Comparison of ENCODE assay signal across 8 mouse cellular contexts in genomic region chrX:12159534-12159881, GRCm38 (mm10). TPM values are rescaled to one million over a fixed set of nuclear protein-coding genes. Genes with fewer than 3 reads are reported as not detected.
DNase-seq lines count a peak whose midpoint lies in the region; ATAC-seq and TF ChIP-seq lines count a peak whose summit lies in the region.

No protein-coding gene starts in this region.

- H3K9ac ChIP-seq in liver, embryonic 13.5 days = peak overlapping the region; percentile 33; the same call in 1 of the 2 replicates
- peak overlapping the region; percentile 62 for H3K9ac ChIP-seq in neural tube, embryonic 14.5 days (replicated peaks; ENCODE audit: low read depth, low read length)

- no peaks in the 10 kb centered on the region for H3K9me3 ChIP-seq in hindbrain, embryonic 10.5 days
- H3K9me3 ChIP-seq in liver, embryonic 13.5 days (replicated peaks) = no peaks in the 10 kb centered on the region
- H3K9me3 ChIP-seq in neural tube, embryonic 14.5 days (ENCODE audit: control insufficient read depth, low read length) = no peaks in the 10 kb centered on the region

- no peak for TF ChIP-seq CTCF in testis, adult 2 months (IDR thresholded peaks at IDR 0.05; ENCODE audit: control insufficient read depth, insufficient read depth, insufficient replicate concordance, low read depth, low read length)

- DNase-seq in cerebellum, adult 9-11 months = peak; percentile 22
- no peak for DNase-seq in testis, postnatal 14 days (ENCODE audit: low spot score)
- DNase-seq in hindbrain, embryonic 10.5 days (ENCODE audit: low spot score) = peak; percentile 51
- no peak for DNase-seq in liver, embryonic 13.5 days

- no peaks in the 10 kb centered on the region for H3K36me3 ChIP-seq in testis, adult 2 months (ENCODE audit: control insufficient read depth, insufficient read depth, low read length)
- no peaks in the 10 kb centered on the region for H3K36me3 ChIP-seq in hindbrain, embryonic 10.5 days
- no peaks in the 10 kb centered on the region for H3K36me3 ChIP-seq in liver, embryonic 13.5 days
- H3K36me3 ChIP-seq in neural tube, embryonic 14.5 days (ENCODE audit: control insufficient read depth, insufficient read depth, low read length) = no peaks in the 10 kb centered on the region

- 3% methylated on average over 18 of the region's 19 CpGs for WGBS in hindbrain, embryonic 10.5 days
- WGBS in liver, embryonic 13.5 days (ENCODE audit: insufficient replicate concordance) = under 1% methylated on average over 14 of the region's 19 CpGs
- 3% methylated on average over 9 of the region's 19 CpGs for WGBS in neural tube, embryonic 14.5 days

- peak overlapping the region; percentile 55 for H3K4me2 ChIP-seq in liver, embryonic 13.5 days
- peak overlapping the region; percentile 53 for H3K4me2 ChIP-seq in neural tube, embryonic 14.5 days (ENCODE audit: low read depth, low read length)

- ATAC-seq in cerebellum, adult (ENCODE audit: insufficient number of reproducible peaks, low FRiP score, low TSS enrichment) = no peak
- ATAC-seq in liver, embryonic 13.5 days (ENCODE audit: low read depth) = no peak
- ATAC-seq in neural tube, embryonic 14.5 days (ENCODE audit: low read depth) = peak; percentile 35
- ATAC-seq in megakaryocyte progenitor cell, adult 5-6 weeks (replicated peaks; ENCODE audit: poor library complexity) = no peak

- no peaks in the 10 kb centered on the region for H3K27me3 ChIP-seq in testis, adult 2 months (ENCODE audit: control insufficient read depth, insufficient read depth, low read length)
- peaks cover 64% of the 10 kb centered on the region for H3K27me3 ChIP-seq in hindbrain, embryonic 10.5 days (ENCODE audit: insufficient read depth, poor library complexity, severe bottlenecking)
- H3K27me3 ChIP-seq in liver, embryonic 13.5 days = peaks cover 71% of the 10 kb centered on the region
- H3K27me3 ChIP-seq in neural tube, embryonic 14.5 days (ENCODE audit: control insufficient read depth, insufficient read depth, low read length) = peaks cover 5% of the 10 kb centered on the region; the same call in 1 of the 2 replicates

- H3K4me3 ChIP-seq in testis, adult 2 months (ENCODE audit: control insufficient read depth, low read depth, low read length) = peak overlapping the region; percentile 54; the same call in 1 of the 2 replicates
- H3K4me3 ChIP-seq in hindbrain, embryonic 10.5 days = peak overlapping the region; percentile 58
- H3K4me3 ChIP-seq in liver, embryonic 13.5 days (replicated peaks) = peak overlapping the region; percentile 48
- H3K4me3 ChIP-seq in neural tube, embryonic 14.5 days (ENCODE audit: low read depth, low read length) = peak overlapping the region; percentile 39

- H3K4me1 ChIP-seq in testis, adult 2 months (ENCODE audit: control insufficient read depth, insufficient read depth, low read length) = peaks cover 23% of the 10 kb centered on the region
- peaks cover 49% of the 10 kb centered on the region for H3K4me1 ChIP-seq in hindbrain, embryonic 10.5 days (replicated peaks)
- 0 out of 2 replicates have a peak, but pooled peaks cover 7% of the 10 kb centered on the region for H3K4me1 ChIP-seq in liver, embryonic 13.5 days (replicated peaks)
- H3K4me1 ChIP-seq in neural tube, embryonic 14.5 days (ENCODE audit: control insufficient read depth, insufficient read depth, low read length) = no peaks in the 10 kb centered on the region; the same call in 1 of the 2 replicates

- TF ChIP-seq POLR2A in testis, adult 2 months (IDR thresholded peaks at IDR 0.05; ENCODE audit: control insufficient read depth, low read depth, low read length) = no peak

- H3K27ac ChIP-seq in testis, adult 2 months (ENCODE audit: control insufficient read depth, insufficient read depth, low read depth, low read length) = no peak overlapping the region
- peak overlapping the region; percentile 93 for H3K27ac ChIP-seq in hindbrain, embryonic 10.5 days
- H3K27ac ChIP-seq in liver, embryonic 13.5 days = peak overlapping the region; percentile 43; the same call in 1 of the 2 replicates
- peak overlapping the region; percentile 34; the same call in 1 of the 2 replicates for H3K27ac ChIP-seq in neural tube, embryonic 14.5 days (ENCODE audit: low read depth, low read length)

RNA-seq across cellular contexts. Expression of gene Bcor, which starts 0.6 kb away (rescaled TPM):
- polyA plus RNA-seq in testis, adult 2 months (2012; rRNA removed) = 0.65 and 0.72 TPM in 2 replicates
- 20.0 and 20.7 TPM in 2 replicates for polyA plus RNA-seq in hindbrain, embryonic 10.5 days (2016; fragmentation: Nextera tagmentation; extraction: Ambion mirVana)
- polyA plus RNA-seq in liver, embryonic 13.5 days (2015; fragmentation: Nextera tagmentation; extraction: Ambion mirVana) = 3.8 and 4.2 TPM in 2 replicates
- polyA plus RNA-seq in neural tube, embryonic 14.5 days (2014; fragmentation: Nextera tagmentation; extraction: Ambion mirVana) = 17.9 and 21.1 TPM in 2 replicates
- 35.3 and 42.7 TPM in 2 replicates for total RNA-seq in megakaryocyte progenitor cell, adult 5-6 weeks (2015)
- total RNA-seq in megakaryocyte progenitor cell, adult 5-6 weeks (2017) = 24.7 and 29.1 TPM in 2 replicates

Comparison
In these comparisons a context has a peak if more than half of its experiments do, and no peak if none do; other contexts are left out.
1. DNase-seq: peak in cerebellum, adult 9-11 months (single experiment) and hindbrain, embryonic 10.5 days (single experiment); none in testis, postnatal 14 days (single experiment) and liver, embryonic 13.5 days (single experiment).
2. Peak in every context shown above with its lines, with median percentiles within 50 percentile points of each other: H3K4me3 ChIP-seq.